Mouse (Mus musculus): ENCODE measurements at regions not wholly inside any gene's neighbourhood (a gene's known extent, or its start where the extent isn't known, plus 50 kb on each side); places are given as distances from the start of the nearest gene placed in this dataset.

GRCm38 (mm10) chr2:172643860-172644259 lies 94.5 kb downstream of the Tfap2c start:
- Histone ChIP-seq H3K36me3 (ENCODE audit: control insufficient read depth, insufficient read depth, low read length) (no peaks in the 10 kb centered on the region), H3K9me3 (ENCODE audit: control insufficient read depth, low read length) (no peaks in the 10 kb centered on the region), H3K27ac (ENCODE audit: low read depth, low read length) (no peak overlapping the region), H3K27me3 (ENCODE audit: control insufficient read depth, insufficient read depth, low read length) (no peaks in the 10 kb centered on the region), H3K4me2 (ENCODE audit: low read depth, low read length) (no peak overlapping the region), H3K4me1 (ENCODE audit: control insufficient read depth, insufficient read depth, low read length) (peaks cover 3% of the 10 kb centered on the region; the same call in 1 of the 2 replicates), H3K4me3 (ENCODE audit: low read depth, low read length) (no peak overlapping the region), H3K9ac (replicated peaks; ENCODE audit: low read depth, low read length) (no peak overlapping the region)
- no peak for ATAC-seq (ENCODE audit: low read depth)
- 23% methylated on average over 12 of the region's 12 CpGs for WGBS

DNA sequence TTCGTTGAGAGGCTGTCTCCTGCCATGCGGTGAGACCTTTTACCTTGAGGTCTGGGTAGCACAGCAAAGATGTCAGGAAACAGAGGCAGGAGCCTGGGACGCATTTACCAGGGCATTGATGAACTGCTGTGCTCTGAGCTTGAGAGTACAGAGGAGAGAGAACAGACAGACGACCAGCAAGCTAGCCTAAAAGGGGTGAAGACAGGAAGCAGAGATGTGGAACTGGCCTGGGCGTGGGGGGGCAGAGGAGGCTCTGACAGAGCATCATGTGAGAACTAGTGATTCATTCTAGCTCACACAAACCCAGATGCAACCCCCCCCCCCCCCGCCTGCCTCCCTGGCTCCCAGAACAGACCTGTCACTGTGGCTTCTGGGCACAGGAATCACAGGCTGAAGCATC lies 95.1 kb downstream of the Tfap2c start:
- 43% methylated on average over 5 of the region's 6 CpGs for WGBS

GRCm38 (mm10) chr2:172648072-172648471 lies 98.7 kb downstream of the Tfap2c start:
- WGBS = 66% methylated on average over 11 of the region's 11 CpGs
- H3K27ac ChIP-seq (ENCODE audit: low read depth, low read length) = no peak overlapping the region
- H3K4me2 ChIP-seq (ENCODE audit: low read depth, low read length) = no peak overlapping the region
- ATAC-seq (ENCODE audit: low read depth) = no peak
- H3K9me3 ChIP-seq (ENCODE audit: control insufficient read depth, low read length) = no peaks in the 10 kb centered on the region
- no peak overlapping the region for H3K9ac ChIP-seq (replicated peaks; ENCODE audit: low read depth, low read length)
- H3K4me1 ChIP-seq (ENCODE audit: control insufficient read depth, insufficient read depth, low read length) = peaks cover 3% of the 10 kb centered on the region; the same call in 1 of the 2 replicates
- no peak overlapping the region for H3K4me3 ChIP-seq (ENCODE audit: low read depth, low read length)
- no peaks in the 10 kb centered on the region for H3K36me3 ChIP-seq (ENCODE audit: control insufficient read depth, insufficient read depth, low read length)
- H3K27me3 ChIP-seq (ENCODE audit: control insufficient read depth, insufficient read depth, low read length) = no peaks in the 10 kb centered on the region

More for the DNA sequence above, 95.1 kb downstream of the Tfap2c start:
- Histone ChIP-seq H3K4me3 (ENCODE audit: low read depth, low read length) (no peak overlapping the region), H3K4me2 (ENCODE audit: low read depth, low read length) (no peak overlapping the region), H3K4me1 (ENCODE audit: control insufficient read depth, insufficient read depth, low read length) (peaks cover 3% of the 10 kb centered on the region; the same call in 1 of the 2 replicates), H3K27ac (ENCODE audit: low read depth, low read length) (no peak overlapping the region), H3K9me3 (ENCODE audit: control insufficient read depth, low read length) (no peaks in the 10 kb centered on the region), H3K27me3 (ENCODE audit: control insufficient read depth, insufficient read depth, low read length) (no peaks in the 10 kb centered on the region), H3K9ac (replicated peaks; ENCODE audit: low read depth, low read length) (no peak overlapping the region), H3K36me3 (ENCODE audit: control insufficient read depth, insufficient read depth, low read length) (no peaks in the 10 kb centered on the region)
- no peak for ATAC-seq (ENCODE audit: low read depth)

GRCm38 (mm10) chr2:172660479-172660878 lies 111.1 kb downstream of the Tfap2c start:
- no peak overlapping the region for H3K4me3 ChIP-seq (ENCODE audit: low read depth, low read length)
- H3K27ac ChIP-seq (ENCODE audit: low read depth, low read length) = no peak overlapping the region
- WGBS = 63% methylated on average over 10 of the region's 10 CpGs
- H3K27me3 ChIP-seq (ENCODE audit: control insufficient read depth, insufficient read depth, low read length) = 0 out of 2 replicates have a peak, but pooled peaks cover 7% of the 10 kb centered on the region
- H3K4me1 ChIP-seq (ENCODE audit: control insufficient read depth, insufficient read depth, low read length) = no peaks in the 10 kb centered on the region
- no peak overlapping the region for H3K4me2 ChIP-seq (ENCODE audit: low read depth, low read length)
- no peaks in the 10 kb centered on the region for H3K36me3 ChIP-seq (ENCODE audit: control insufficient read depth, insufficient read depth, low read length)
- H3K9me3 ChIP-seq (ENCODE audit: control insufficient read depth, low read length) = no peaks in the 10 kb centered on the region
- no peak for ATAC-seq (ENCODE audit: low read depth)
- H3K9ac ChIP-seq (replicated peaks; ENCODE audit: low read depth, low read length) = no peak overlapping the region

DNA sequence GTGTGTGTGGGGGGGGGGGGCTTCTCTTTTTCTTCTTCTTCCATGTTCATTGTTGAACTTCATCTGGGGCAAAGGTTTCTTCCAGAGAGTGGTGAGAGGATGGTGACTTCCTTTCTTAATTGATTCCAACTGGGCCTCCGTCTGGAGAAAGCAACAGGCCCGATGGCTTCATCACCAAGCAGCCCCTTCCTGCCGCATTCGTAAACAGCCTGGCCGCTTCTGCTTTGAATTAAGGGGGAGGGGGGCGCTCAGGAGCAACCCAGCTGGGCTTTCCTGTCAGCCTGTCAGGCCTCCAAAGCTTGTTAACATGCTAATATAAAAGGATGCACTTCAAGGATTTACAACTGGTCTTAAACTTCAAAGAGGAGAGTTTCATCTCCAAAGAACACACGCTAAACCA lies 111.5 kb downstream of the Tfap2c start:
- Histone ChIP-seq H3K27me3 (ENCODE audit: control insufficient read depth, insufficient read depth, low read length) (0 out of 2 replicates have a peak, but pooled peaks cover 7% of the 10 kb centered on the region), H3K9me3 (ENCODE audit: control insufficient read depth, low read length) (no peaks in the 10 kb centered on the region), H3K27ac (ENCODE audit: low read depth, low read length) (no peak overlapping the region), H3K9ac (replicated peaks; ENCODE audit: low read depth, low read length) (no peak overlapping the region), H3K4me1 (ENCODE audit: control insufficient read depth, insufficient read depth, low read length) (no peaks in the 10 kb centered on the region), H3K4me3 (ENCODE audit: low read depth, low read length) (no peak overlapping the region), H3K4me2 (ENCODE audit: low read depth, low read length) (no peak overlapping the region), H3K36me3 (ENCODE audit: control insufficient read depth, insufficient read depth, low read length) (no peaks in the 10 kb centered on the region)
- no peak for ATAC-seq (ENCODE audit: low read depth)
- WGBS = 3% methylated on average over 7 of the region's 7 CpGs

- ATAC-seq (ENCODE audit: low read depth) = no peak
- H3K27ac ChIP-seq (ENCODE audit: low read depth, low read length) = no peak overlapping the region
- H3K36me3 ChIP-seq (ENCODE audit: control insufficient read depth, insufficient read depth, low read length) = no peaks in the 10 kb centered on the region
- H3K9ac ChIP-seq (replicated peaks; ENCODE audit: low read depth, low read length) = no peak overlapping the region
- H3K4me2 ChIP-seq (ENCODE audit: low read depth, low read length) = no peak overlapping the region
- H3K9me3 ChIP-seq (ENCODE audit: control insufficient read depth, low read length) = no peaks in the 10 kb centered on the region
- 0 out of 2 replicates have a peak, but pooled peaks cover 7% of the 10 kb centered on the region for H3K27me3 ChIP-seq (ENCODE audit: control insufficient read depth, insufficient read depth, low read length)
- no peak overlapping the region for H3K4me3 ChIP-seq (ENCODE audit: low read depth, low read length)
- WGBS = 12% methylated on average over 15 of the region's 15 CpGs
- H3K4me1 ChIP-seq (ENCODE audit: control insufficient read depth, insufficient read depth, low read length) = no peaks in the 10 kb centered on the region
Observed at GRCm38 (mm10) chr2:172661418-172661980, 112.1 kb downstream of the Tfap2c start.

DNA sequence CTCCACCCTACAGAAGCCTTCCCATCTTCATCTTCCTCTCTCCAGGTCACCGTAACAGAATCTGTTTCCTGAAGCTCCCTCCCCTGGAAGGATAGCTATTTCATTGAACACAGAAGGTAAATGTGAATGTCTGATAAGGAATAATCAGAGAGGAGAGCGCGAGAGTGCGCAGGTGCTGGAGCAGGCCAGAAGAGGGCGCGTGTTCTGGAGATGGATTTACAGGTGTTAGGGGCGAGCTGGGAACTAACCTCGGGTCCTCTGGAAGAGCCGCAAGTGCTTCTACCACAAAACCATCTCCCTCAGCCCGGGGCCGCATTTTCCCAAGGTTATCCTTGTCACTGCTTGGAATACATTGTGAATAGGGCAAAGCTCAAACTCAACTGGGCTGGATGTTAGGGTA lies 112.8 kb downstream of the Tfap2c start:
- Histone ChIP-seq H3K4me3 (ENCODE audit: low read depth, low read length) (no peak overlapping the region), H3K27ac (ENCODE audit: low read depth, low read length) (no peak overlapping the region), H3K9ac (replicated peaks; ENCODE audit: low read depth, low read length) (no peak overlapping the region), H3K4me2 (ENCODE audit: low read depth, low read length) (no peak overlapping the region), H3K27me3 (ENCODE audit: control insufficient read depth, insufficient read depth, low read length) (0 out of 2 replicates have a peak, but pooled peaks cover 7% of the 10 kb centered on the region), H3K36me3 (ENCODE audit: control insufficient read depth, insufficient read depth, low read length) (no peaks in the 10 kb centered on the region), H3K9me3 (ENCODE audit: control insufficient read depth, low read length) (no peaks in the 10 kb centered on the region), H3K4me1 (ENCODE audit: control insufficient read depth, insufficient read depth, low read length) (no peaks in the 10 kb centered on the region)
- no peak for ATAC-seq (ENCODE audit: low read depth)
- 60% methylated on average over 11 of the region's 11 CpGs for WGBS

DNA sequence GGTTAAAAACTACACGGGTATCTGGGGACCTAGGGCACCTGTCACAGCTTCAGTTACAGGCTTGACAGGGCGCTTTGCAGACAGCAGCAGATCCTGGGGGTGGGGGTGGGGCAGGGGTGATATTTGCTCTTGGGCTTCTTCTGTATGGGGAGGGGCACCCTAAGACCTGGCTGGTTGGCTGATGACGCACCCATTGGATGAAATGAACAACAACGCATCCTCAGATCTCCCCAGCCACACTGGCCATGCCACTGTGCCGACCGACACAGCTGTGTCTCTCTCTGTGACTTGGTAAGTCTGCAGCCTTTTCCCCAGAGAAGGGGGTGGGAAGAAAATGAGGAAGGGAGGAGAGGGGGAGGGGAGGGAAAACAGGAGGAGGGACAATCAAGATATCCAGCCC lies 114.3 kb downstream of the Tfap2c start:
- WGBS = 6% methylated on average over 6 of the region's 6 CpGs
- Histone ChIP-seq H3K4me3 (ENCODE audit: low read depth, low read length) (no peak overlapping the region), H3K9me3 (ENCODE audit: control insufficient read depth, low read length) (no peaks in the 10 kb centered on the region), H3K4me2 (ENCODE audit: low read depth, low read length) (no peak overlapping the region), H3K27ac (ENCODE audit: low read depth, low read length) (no peak overlapping the region), H3K36me3 (ENCODE audit: control insufficient read depth, insufficient read depth, low read length) (no peaks in the 10 kb centered on the region), H3K27me3 (ENCODE audit: control insufficient read depth, insufficient read depth, low read length) (0 out of 2 replicates have a peak, but pooled peaks cover 7% of the 10 kb centered on the region), H3K4me1 (ENCODE audit: control insufficient read depth, insufficient read depth, low read length) (no peaks in the 10 kb centered on the region), H3K9ac (replicated peaks; ENCODE audit: low read depth, low read length) (no peak overlapping the region)
- no peak for ATAC-seq (ENCODE audit: low read depth)

DNA sequence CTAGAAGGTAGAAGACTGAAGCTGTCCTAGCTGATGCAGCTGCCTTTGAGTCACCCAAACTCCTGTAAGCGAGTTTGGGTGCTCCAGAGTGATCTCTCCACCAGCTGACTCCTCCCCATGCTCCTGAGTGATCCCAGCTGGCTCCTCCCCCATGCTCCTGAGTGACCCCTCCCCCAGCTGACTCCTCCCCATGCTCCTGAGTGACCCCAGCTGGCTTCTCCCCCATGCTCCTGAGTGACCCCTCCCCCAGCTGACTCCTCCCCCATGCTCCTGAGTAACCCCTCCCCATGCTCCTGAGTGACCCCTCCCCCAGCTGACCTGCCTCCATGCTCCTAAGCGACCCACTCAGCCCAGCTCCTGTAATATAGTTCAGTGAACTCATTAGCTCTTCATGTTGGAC lies 123.7 kb downstream of the Tfap2c start:
- Histone ChIP-seq H3K9me3 (ENCODE audit: control insufficient read depth, low read length) (no peaks in the 10 kb centered on the region), H3K9ac (replicated peaks; ENCODE audit: low read depth, low read length) (no peak overlapping the region), H3K36me3 (ENCODE audit: control insufficient read depth, insufficient read depth, low read length) (no peaks in the 10 kb centered on the region), H3K27me3 (ENCODE audit: control insufficient read depth, insufficient read depth, low read length) (no peaks in the 10 kb centered on the region), H3K4me2 (ENCODE audit: low read depth, low read length) (no peak overlapping the region), H3K4me3 (ENCODE audit: low read depth, low read length) (no peak overlapping the region), H3K4me1 (ENCODE audit: control insufficient read depth, insufficient read depth, low read length) (no peaks in the 10 kb centered on the region), H3K27ac (ENCODE audit: low read depth, low read length) (no peak overlapping the region)
- no peak for ATAC-seq (ENCODE audit: low read depth)
- 18% methylated on average over 2 of the region's 2 CpGs for WGBS
